Mouse (Mus musculus) bone marrow macrophage, adult 2 months (primary cell): ENCODE data around the gene Spry2.

Experiments used
- CTCF ChIP-seq: IDR thresholded peaks from 2 replicates; pipeline ENCODE4 v1.5.1; 2012; ENCODE audit warnings: low read depth, mild to moderate bottlenecking, low read length, moderate library complexity
- POLR2A ChIP-seq: IDR thresholded peaks from 2 replicates; pipeline ENCODE4 v1.6.1; 2012; ENCODE audit warnings: mild to moderate bottlenecking, low read depth, low read length, borderline replicate concordance

GRCm38 (mm10) chr14:105926726-105927125 lies 30.1 kb upstream of the Spry2 start:
- TF ChIP-seq POLR2A (no peak), CTCF (no peak)
